Mouse (Mus musculus) megakaryocyte, embryonic 14.5 days (primary cell): ENCODE measurements around the gene Lnx1.

Source experiments
- FLI1 ChIP-seq: IDR thresholded peaks from 2 replicates; pipeline ENCODE4 v1.6.1; 2012; ENCODE audit warnings: low read length, inconsistent platforms, mixed read lengths
- GATA1 ChIP-seq: IDR thresholded peaks from 3 replicates; pipeline ENCODE4 v1.6.1; 2012; ENCODE audit warnings: mixed read lengths, low read length, inconsistent platforms, borderline replicate concordance

DNA sequence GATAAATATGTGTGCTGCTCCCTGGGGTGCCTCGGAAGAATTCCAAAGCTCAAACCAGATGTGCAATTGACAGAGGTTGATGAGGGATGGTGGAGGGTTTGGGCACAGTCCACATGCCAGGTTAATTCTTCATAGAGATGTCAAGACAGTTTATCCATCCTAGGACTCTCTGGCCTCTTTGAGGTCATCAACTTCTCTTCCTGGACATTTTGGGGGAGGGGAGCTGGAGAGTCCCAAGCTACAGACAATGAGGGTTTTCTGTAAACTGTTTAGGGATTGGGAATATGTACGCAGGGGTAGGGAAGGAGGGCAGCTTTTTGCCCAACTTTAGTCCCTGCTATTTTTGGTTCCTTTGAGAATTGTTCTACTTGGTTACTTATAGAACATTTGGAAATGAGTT lies 60.4 kb downstream of the Lnx1 start:
- no peak for TF ChIP-seq GATA1
- no peak for TF ChIP-seq FLI1
